Mouse (Mus musculus): ENCODE measurements around the gene Tex35.

Tex35 gene

DNA sequence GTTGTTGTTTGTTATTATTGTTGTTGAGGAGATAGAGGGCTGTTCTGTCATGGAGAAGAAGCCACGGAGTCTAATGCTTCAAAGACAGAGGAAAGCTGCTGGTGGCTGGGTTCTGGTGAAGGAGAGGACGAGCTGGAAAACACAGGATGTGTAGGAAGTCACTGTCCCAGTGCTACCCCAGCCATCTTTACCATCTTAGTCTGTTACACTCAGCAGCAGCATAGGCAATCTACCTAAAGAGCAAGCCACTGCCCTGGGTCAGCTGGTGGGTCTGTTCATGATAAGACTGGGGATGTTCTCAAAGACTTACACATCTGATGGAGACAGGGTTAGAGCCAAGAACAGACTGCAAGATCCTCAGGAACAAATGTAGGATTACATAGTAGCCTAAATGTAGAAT lies 58.6 kb downstream of the Tex35 start:
- DNase-seq (ENCODE audit: extremely low spot score) = no peak

All from embryo, embryonic 9.5 days (tissue).